Mouse (Mus musculus): Measurements from ENCODE around the gene Olfr366.
"Not testable (repeated sequence)": the region's sequence is repeated elsewhere in the genome, so short reads cannot be mapped to it uniquely, and the experiment has no call there.

Gene Olfr366

GRCm38 (mm10) chr2:37211274-37211673, at the start of gene Olfr366:
Olfr366 (plus strand) TSS chr2:37211574.
- DNase-seq (ENCODE audit: low spot score in 2 of 2), result no peak

- no peak for DNase-seq (ENCODE audit: low spot score in 2 of 2)
Measured at GRCm38 (mm10) chr2:37187898-37188297, 23.5 kb upstream of the Olfr366 start, which contains the start of gene Olfr365. Olfr365 (plus strand) TSS chr2:37188198.

- DNase-seq (ENCODE audit: low spot score in 2 of 2), result not testable (repeated sequence)
Measured at GRCm38 (mm10) chr2:37261781-37262180, 50.4 kb downstream of the Olfr366 start.

Data from spleen, postnatal 36 days (tissue).